Mouse (Mus musculus) forebrain, postnatal 0 days (tissue): ENCODE measurements around the gene Skida1. TPM values are rescaled to one million over a fixed set of nuclear protein-coding genes. Genes with fewer than 3 reads are reported as not detected.

Source experiments
- ATAC-seq: fragments of 200-750 bp; cut with Nextera tagmentation; 2 replicates; pipeline ENCODE4 v1.8.0; 2017; ENCODE audit warnings: mild to moderate bottlenecking, moderate library complexity
- DNase-seq: peaks from one replicate; pipeline ENCODE4 v3.0.0-alpha.2; 2015
- H3K27ac ChIP-seq: fragments of 300-500 bp; sonication (generic); 2 replicates; pipeline ENCODE4 v1.5.1; 2014; ENCODE audit warnings: low read depth, mild to moderate bottlenecking, antibody characterized with exemption, low read length, moderate library complexity, mixed read lengths
- H3K27me3 ChIP-seq: fragments of 300-500 bp; sonication (generic); 2 replicates; pipeline ENCODE4 v1.6.1; 2014; ENCODE audit warnings: mild to moderate bottlenecking, low read length, mixed read lengths; ENCODE audit not compliant: insufficient read depth
- H3K36me3 ChIP-seq: fragments of 300-500 bp; sonication (generic); 2 replicates; pipeline ENCODE4 v1.6.1; 2014; ENCODE audit warnings: mild to moderate bottlenecking, moderate library complexity; ENCODE audit not compliant: insufficient read depth
- H3K4me1 ChIP-seq: fragments of 300-500 bp; sonication (generic); 2 replicates; pipeline ENCODE4 v1.6.1; 2014; ENCODE audit warnings: antibody characterized with exemption; ENCODE audit not compliant: insufficient read depth
- H3K4me2 ChIP-seq: fragments of 300-500 bp; sonication (generic); 2 replicates; pipeline ENCODE4 v1.6.1; 2014; ENCODE audit warnings: low read depth, mild to moderate bottlenecking, moderate library complexity
- H3K4me3 ChIP-seq: fragments of 300-500 bp; sonication (generic); 2 replicates; pipeline ENCODE4 v1.5.1; 2014; ENCODE audit warnings: low read depth, low read length, mixed read lengths
- H3K9ac ChIP-seq: fragments of 300-500 bp; sonication (generic); 2 replicates; pipeline ENCODE4 v1.6.1; 2014; ENCODE audit warnings: mild to moderate bottlenecking
- H3K9me3 ChIP-seq: fragments of 300-500 bp; sonication (generic); 2 replicates; pipeline ENCODE4 v1.6.1; 2016; ENCODE audit warnings: low read length
- CTCF ChIP-seq: sonication (generic); IDR thresholded peaks from 2 replicates; pipeline ENCODE4 v1.5.1; 2016; ENCODE audit warnings: antibody characterized with exemption, control low read depth, low read depth
- WGBS: fragments of 180-500 bp; shearing (Covaris S2); extraction: QIAGEN DNeasy Blood & Tissue Kit; methylation state at CpG from one replicate; pipeline ENCODE4 v1.1.7; 2014; 5-methylcytosine and 5-hydroxymethylcytosine counted together
- polyA plus RNA-seq: library from polyadenylated mRNA; unstranded; fragments of >200 nt; fragmentation: Nextera tagmentation; extraction: Ambion mirVana; gene quantifications from 2 replicates; pipeline ENCODE4 v1.2.1, GENCODE M21; 2015
- total RNA-seq: library from RNA; depleted of rRNA; stranded (reverse); fragments of >200 nt; gene quantifications from 2 replicates; pipeline ENCODE4 v1.2.3, GENCODE M21; 2014

Skida1 gene
- total and polyA plus RNA-seq, 2 experiments from 2014 or later = 4.3 to 12.6 TPM

DNA sequence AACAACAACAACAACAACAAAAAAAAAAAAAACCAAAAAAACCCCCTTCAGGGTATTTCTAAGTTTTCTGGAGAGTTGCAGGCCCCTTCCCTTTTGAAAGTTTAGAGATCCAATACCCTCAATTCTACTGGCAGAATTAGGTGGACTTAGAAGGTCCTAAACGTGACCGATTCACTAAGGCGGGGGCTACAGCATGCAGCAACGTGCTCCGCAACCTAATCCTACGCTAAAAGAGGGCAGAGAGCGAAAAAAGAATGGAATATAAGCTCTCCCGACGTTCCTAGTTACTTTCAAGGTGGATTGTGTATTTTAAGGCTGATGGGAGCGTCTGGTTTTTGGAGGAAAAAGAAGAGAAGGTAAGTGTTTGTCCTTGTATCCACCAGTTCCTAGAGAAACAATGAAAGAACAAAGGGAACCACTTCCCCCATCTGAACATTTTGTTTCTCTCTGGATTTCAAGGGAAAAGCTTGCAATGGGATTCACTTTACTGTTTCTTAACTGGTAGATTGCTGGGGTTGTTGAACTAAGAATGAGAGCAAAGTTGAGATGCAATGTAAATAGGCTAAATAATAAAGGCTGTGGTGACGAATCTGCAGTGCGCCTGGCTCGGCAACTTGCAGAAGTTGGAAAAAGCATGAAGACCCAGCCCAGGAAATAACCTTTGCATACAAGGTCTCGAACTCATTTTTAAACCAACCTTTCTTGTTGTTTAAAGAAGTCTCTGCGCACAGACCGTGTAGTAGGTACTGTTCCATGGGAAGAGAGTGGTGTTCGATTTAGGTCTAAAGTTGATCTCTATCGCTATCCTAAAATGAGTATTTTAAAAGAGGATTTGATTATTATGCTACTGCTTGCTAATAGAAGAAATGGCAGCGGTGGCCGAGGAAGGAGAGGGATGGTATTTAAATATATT, 6.4 kb upstream of the Skida1 start, which contains the start of gene Mllt10:
Gene Mllt10 (plus strand): TSS at position 222 of the 913 bp plus-strand sequence.
- no peaks in the 10 kb centered on the region for H3K27me3 ChIP-seq
- peak within 1 kb of the TSS; percentile 79 for H3K4me2 ChIP-seq
- peak; percentile 55 for DNase-seq
- WGBS = 10% methylated on average over 20 of the region's 20 CpGs
- H3K4me3 ChIP-seq = peak within 1 kb of the TSS; percentile 69
- no peak for TF ChIP-seq CTCF
- no peaks in the 10 kb centered on the region for H3K4me1 ChIP-seq
- H3K9ac ChIP-seq = peak within 1 kb of the TSS; percentile 82
- peak within 1 kb of the TSS; percentile 94 for H3K27ac ChIP-seq
- no peaks in the 10 kb centered on the region for H3K36me3 ChIP-seq
- H3K9me3 ChIP-seq = no peaks in the 10 kb centered on the region
- ATAC-seq = no peak

DNA sequence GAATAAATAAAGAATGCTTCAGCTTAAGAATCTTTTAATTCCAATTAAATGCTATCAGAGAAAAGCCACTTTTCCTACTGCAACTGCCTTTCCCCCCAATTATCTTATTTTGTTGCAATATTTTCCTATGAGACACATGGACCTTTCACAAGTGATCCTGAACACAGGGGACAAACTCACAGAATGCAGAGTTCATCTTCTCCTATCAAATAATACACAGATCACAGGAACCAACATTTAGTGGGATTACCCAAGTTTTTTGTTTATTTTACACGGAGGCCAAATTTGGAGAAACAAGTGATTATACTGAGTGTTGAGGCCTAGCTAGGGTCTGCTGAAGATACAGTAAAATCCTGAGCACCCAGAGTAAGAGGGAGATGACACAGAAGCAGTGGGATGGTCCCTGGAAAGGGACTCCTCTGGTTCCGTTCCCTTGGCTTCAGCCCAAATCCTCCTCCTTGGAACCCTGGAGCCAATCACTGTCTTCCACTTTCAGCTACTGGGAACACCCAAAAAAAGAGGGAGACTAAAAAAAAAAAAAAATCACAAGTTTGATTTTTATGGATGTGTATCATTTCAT, 5.2 kb upstream of the Skida1 start:
- Histone ChIP-seq H3K4me1 (peaks cover 9% of the 10 kb centered on the region), H3K27me3 (no peaks in the 10 kb centered on the region), H3K4me3 (no peak overlapping the region), H3K9me3 (no peaks in the 10 kb centered on the region), H3K9ac (no peak overlapping the region), H3K4me2 (no peak overlapping the region), H3K36me3 (no peaks in the 10 kb centered on the region), H3K27ac (no peak overlapping the region)
- WGBS = 24% methylated on average over 2 of the region's 2 CpGs
- no peak for TF ChIP-seq CTCF
- DNase-seq (peak; percentile 69), ATAC-seq (no peak)

DNA sequence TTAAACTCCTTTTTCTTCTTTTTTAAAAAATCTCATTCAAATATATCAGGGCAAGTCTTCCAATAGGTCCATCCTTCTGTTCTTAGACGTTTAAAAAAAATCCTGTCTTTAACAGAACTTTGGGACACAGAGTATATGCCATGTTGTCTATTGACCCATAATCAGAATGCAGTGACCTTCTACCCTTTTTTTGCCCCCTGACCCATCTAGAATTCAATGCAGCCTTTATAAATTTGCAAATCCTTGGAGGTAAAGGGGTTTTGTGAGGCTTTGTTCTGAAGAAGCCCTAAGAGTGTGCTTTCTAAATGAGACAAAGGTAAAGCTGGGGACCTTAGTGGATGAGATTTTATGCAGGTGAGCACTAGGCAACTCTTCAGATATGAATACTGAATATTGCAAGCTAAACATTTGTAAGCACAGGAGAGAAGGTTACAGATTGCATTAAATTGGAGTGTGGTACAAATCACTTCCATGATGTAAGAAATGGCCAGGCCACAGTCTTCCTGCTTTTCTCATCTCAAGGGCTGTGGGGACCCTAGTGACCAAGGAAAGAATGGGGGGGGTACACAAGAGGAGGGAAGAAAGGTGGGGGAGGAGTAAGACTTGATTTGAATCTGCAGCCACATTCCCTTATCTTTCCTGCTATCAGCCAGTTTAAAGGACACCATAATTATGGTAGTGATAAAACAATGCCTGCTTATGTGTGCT, 4.5 kb upstream of the Skida1 start:
- H3K27ac ChIP-seq = no peak overlapping the region
- DNase-seq (peak; percentile 14), ATAC-seq (no peak)
- no peak for TF ChIP-seq CTCF
- H3K4me3 ChIP-seq = no peak overlapping the region
- WGBS = 40% methylated on average over 1 of the region's 1 CpGs
- peaks cover 10% of the 10 kb centered on the region for H3K4me1 ChIP-seq
- no peak overlapping the region for H3K9ac ChIP-seq
- no peaks in the 10 kb centered on the region for H3K27me3 ChIP-seq
- H3K36me3 ChIP-seq = no peaks in the 10 kb centered on the region
- H3K4me2 ChIP-seq = no peak overlapping the region
- no peaks in the 10 kb centered on the region for H3K9me3 ChIP-seq

GRCm38 (mm10) chr2:18052581-18052980, 3.7 kb upstream of the Skida1 start:
- TF ChIP-seq CTCF = no peak
- no peak overlapping the region for H3K4me3 ChIP-seq
- no peak overlapping the region for H3K27ac ChIP-seq
- H3K27me3 ChIP-seq = no peaks in the 10 kb centered on the region
- H3K9ac ChIP-seq = no peak overlapping the region
- peaks cover 10% of the 10 kb centered on the region for H3K4me1 ChIP-seq
- ATAC-seq (no peak), DNase-seq (no peak)
- no peaks in the 10 kb centered on the region for H3K9me3 ChIP-seq
- no peaks in the 10 kb centered on the region for H3K36me3 ChIP-seq
- no peak overlapping the region for H3K4me2 ChIP-seq
- 55% methylated on average over 3 of the region's 3 CpGs for WGBS

- no peak for TF ChIP-seq CTCF
- H3K4me2 ChIP-seq = no peak overlapping the region
- H3K9me3 ChIP-seq = no peaks in the 10 kb centered on the region
- no peaks in the 10 kb centered on the region for H3K36me3 ChIP-seq
- H3K4me1 ChIP-seq = peaks cover 10% of the 10 kb centered on the region
- no peak overlapping the region for H3K27ac ChIP-seq
- H3K4me3 ChIP-seq = no peak overlapping the region
- no peak overlapping the region for H3K9ac ChIP-seq
- DNase-seq = no peak
- 47% methylated on average over 3 of the region's 3 CpGs for WGBS
- ATAC-seq = no peak
- H3K27me3 ChIP-seq = no peaks in the 10 kb centered on the region
Observed at GRCm38 (mm10) chr2:18051831-18052170, 3.0 kb upstream of the Skida1 start.

DNA sequence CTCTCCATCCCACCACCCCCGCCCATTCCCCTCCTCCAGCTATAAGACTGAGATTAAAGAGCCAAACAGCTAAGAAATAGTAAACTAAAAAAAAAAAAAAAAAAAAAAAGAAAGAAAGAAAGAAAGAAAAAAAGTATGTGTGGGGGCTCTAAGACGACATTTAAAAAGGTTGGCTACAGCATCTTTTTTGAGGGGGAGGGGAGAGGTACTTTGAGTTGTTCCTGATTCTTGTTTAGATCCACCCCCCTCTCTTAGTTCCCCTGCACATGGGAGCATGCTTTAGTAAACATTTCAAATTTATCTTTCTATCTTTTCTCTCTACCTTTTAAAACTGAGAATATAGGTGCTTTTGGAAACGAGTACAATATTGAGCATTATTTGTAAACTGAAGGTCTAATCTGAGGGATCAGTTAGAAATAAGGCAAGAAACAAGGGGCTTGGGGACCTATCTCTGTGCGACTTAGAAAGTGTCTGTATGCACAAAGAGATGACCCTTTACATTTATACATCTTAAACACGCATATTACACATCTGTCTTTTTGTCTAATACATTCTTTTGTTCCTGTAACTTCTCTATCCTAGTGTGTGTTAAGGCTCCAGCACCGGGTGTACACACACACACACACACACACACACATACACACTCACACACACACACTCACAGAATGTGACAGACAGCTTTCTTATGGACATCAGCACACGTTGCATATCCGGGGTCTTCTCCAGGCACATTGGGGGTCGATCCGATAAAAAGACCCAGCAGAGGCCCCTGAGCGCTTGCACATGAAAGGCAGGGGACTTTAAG, 2.4 kb upstream of the Skida1 start:
- ATAC-seq (no peak), DNase-seq (peak; percentile 49)
- no peaks in the 10 kb centered on the region for H3K36me3 ChIP-seq
- H3K4me3 ChIP-seq = peak overlapping the region; percentile 7
- H3K27me3 ChIP-seq = no peaks in the 10 kb centered on the region
- H3K9ac ChIP-seq = peak overlapping the region; percentile 26; the same call in 1 of the 2 replicates
- H3K27ac ChIP-seq = no peak overlapping the region
- H3K4me1 ChIP-seq = peaks cover 10% of the 10 kb centered on the region
- no peak for TF ChIP-seq CTCF
- peak overlapping the region; percentile 83 for H3K4me2 ChIP-seq
- WGBS = 24% methylated on average over 11 of the region's 11 CpGs
- no peaks in the 10 kb centered on the region for H3K9me3 ChIP-seq
